Mouse (Mus musculus) liver, embryonic 13.5 days (tissue): Measurements from ENCODE around the gene Zfp30. TPM values are rescaled to one million over a fixed set of nuclear protein-coding genes. Genes with fewer than 3 reads are reported as not detected.

Source experiments
- ATAC-seq: fragments of 200-750 bp; cut with Nextera tagmentation; 2 replicates; pipeline ENCODE4 v1.8.0; 2017; ENCODE audit warnings: low read depth, mild to moderate bottlenecking, moderate number of reproducible peaks, moderate library complexity
- DNase-seq: peaks from one replicate; pipeline ENCODE4 v3.0.0; 2022
- H3K27ac ChIP-seq: fragments of 300-500 bp; sonication (generic); 2 replicates; pipeline ENCODE4 v1.5.1; 2015; ENCODE audit warnings: moderate library complexity, mild to moderate bottlenecking, inconsistent platforms
- H3K27me3 ChIP-seq: fragments of 300-500 bp; sonication (generic); 2 replicates; pipeline ENCODE4 v1.6.1; 2015; ENCODE audit warnings: mild to moderate bottlenecking, inconsistent platforms
- H3K36me3 ChIP-seq: fragments of 300-500 bp; sonication (generic); 2 replicates; pipeline ENCODE4 v1.6.1; 2015; ENCODE audit warnings: mild to moderate bottlenecking, inconsistent platforms
- H3K4me1 ChIP-seq: fragments of 300-500 bp; sonication (generic); replicated peaks from 2 replicates; pipeline ENCODE4 v1.6.1; 2015; ENCODE audit warnings: inconsistent platforms
- H3K4me2 ChIP-seq: fragments of 300-500 bp; sonication (generic); 2 replicates; pipeline ENCODE4 v1.6.1; 2015; ENCODE audit warnings: inconsistent platforms, mild to moderate bottlenecking, moderate library complexity
- H3K4me3 ChIP-seq: fragments of 300-500 bp; sonication (generic); replicated peaks from 2 replicates; pipeline ENCODE4 v1.5.1; 2015; ENCODE audit warnings: mild to moderate bottlenecking, inconsistent platforms
- H3K9ac ChIP-seq: fragments of 300-500 bp; sonication (generic); 2 replicates; pipeline ENCODE4 v1.6.1; 2015; ENCODE audit warnings: mild to moderate bottlenecking, inconsistent platforms
- H3K9me3 ChIP-seq: fragments of 300-500 bp; sonication (generic); replicated peaks from 2 replicates; pipeline ENCODE4 v1.6.1; 2016; ENCODE audit warnings: inconsistent platforms
- WGBS: fragments of 180-500 bp; shearing (Covaris S2); methylation state at CpG from one replicate; pipeline ENCODE4 v1.1.7; 2015; ENCODE audit not compliant: insufficient replicate concordance; 5-methylcytosine and 5-hydroxymethylcytosine counted together
- polyA plus RNA-seq: library from polyadenylated mRNA; unstranded; fragments of >200 nt; fragmentation: Nextera tagmentation; extraction: Ambion mirVana; gene quantifications from 2 replicates; pipeline ENCODE4 v1.2.1, GENCODE M21; 2015

Gene Zfp30
- polyA plus RNA-seq, 1 experiment from 2014 or later = 0.68 TPM

- no peak overlapping the region for H3K9ac ChIP-seq
- H3K4me3 ChIP-seq = no peak overlapping the region; the same call in 1 of the 2 replicates
- 64% methylated on average over 8 of the region's 8 CpGs for WGBS
- H3K27ac ChIP-seq = no peak overlapping the region
- no peak for DNase-seq
- H3K36me3 ChIP-seq = peaks cover 6% of the 10 kb centered on the region; the same call in 1 of the 2 replicates
- ATAC-seq = no peak
- H3K27me3 ChIP-seq = no peaks in the 10 kb centered on the region
- H3K4me1 ChIP-seq = peaks cover 17% of the 10 kb centered on the region
- peak overlapping the region; percentile 86 for H3K4me2 ChIP-seq
- H3K9me3 ChIP-seq = no peaks in the 10 kb centered on the region
These were observed 1.2 kb downstream of the Zfp30 start for GRCm38 (mm10) chr7:29785023-29785422.

- Histone ChIP-seq H3K4me2 (peak overlapping the region; percentile 86), H3K9ac (no peak overlapping the region), H3K4me3 (no peak overlapping the region), H3K4me1 (peaks cover 17% of the 10 kb centered on the region), H3K9me3 (no peaks in the 10 kb centered on the region), H3K27me3 (no peaks in the 10 kb centered on the region), H3K27ac (no peak overlapping the region), H3K36me3 (peaks cover 9% of the 10 kb centered on the region; the same call in 1 of the 2 replicates)
- ATAC-seq = no peak
- no peak for DNase-seq
- 67% methylated on average over 5 of the region's 5 CpGs for WGBS
These were observed 2.1 kb downstream of the Zfp30 start for GRCm38 (mm10) chr7:29785888-29786287.

- 34% methylated on average over 27 of the region's 27 CpGs for WGBS
- Histone ChIP-seq H3K27ac (no peak overlapping the region), H3K4me3 (no peak overlapping the region), H3K27me3 (peaks cover 17% of the 10 kb centered on the region), H3K9me3 (no peaks in the 10 kb centered on the region; the same call in 1 of the 2 replicates), H3K4me2 (no peak overlapping the region), H3K36me3 (peaks cover 24% of the 10 kb centered on the region; the same call in 1 of the 2 replicates), H3K4me1 (no peaks in the 10 kb centered on the region), H3K9ac (no peak overlapping the region)
- ATAC-seq (no peak), DNase-seq (no peak)
These were observed 9.1 kb downstream of the Zfp30 start for GRCm38 (mm10) chr7:29792906-29793305.

GRCm38 (mm10) chr7:29807046-29807445 is 23.2 kb downstream of the Zfp30 start:
- Histone ChIP-seq H3K27ac (no peak overlapping the region), H3K36me3 (no peaks in the 10 kb centered on the region), H3K27me3 (no peaks in the 10 kb centered on the region), H3K4me1 (no peaks in the 10 kb centered on the region), H3K4me2 (no peak overlapping the region), H3K9ac (no peak overlapping the region), H3K9me3 (no peaks in the 10 kb centered on the region), H3K4me3 (no peak overlapping the region)
- ATAC-seq = no peak
- 62% methylated on average over 5 of the region's 5 CpGs for WGBS
- DNase-seq = no peak

GRCm38 (mm10) chr7:29812244-29812643 is 28.4 kb downstream of the Zfp30 start:
- peaks cover 36% of the 10 kb centered on the region for H3K4me1 ChIP-seq
- H3K4me3 ChIP-seq = no peak overlapping the region
- DNase-seq (no peak), ATAC-seq (no peak)
- no peaks in the 10 kb centered on the region for H3K9me3 ChIP-seq
- H3K9ac ChIP-seq = no peak overlapping the region
- H3K36me3 ChIP-seq = no peaks in the 10 kb centered on the region
- no peak overlapping the region for H3K27ac ChIP-seq
- WGBS = 66% methylated on average over 1 of the region's 1 CpGs
- H3K4me2 ChIP-seq = no peak overlapping the region
- no peaks in the 10 kb centered on the region for H3K27me3 ChIP-seq

GRCm38 (mm10) chr7:29814381-29814780 is 30.6 kb downstream of the Zfp30 start:
- peak overlapping the region; percentile 85; the same call in 1 of the 2 replicates for H3K4me2 ChIP-seq
- no peak overlapping the region for H3K27ac ChIP-seq
- no peak for DNase-seq
- no peaks in the 10 kb centered on the region for H3K9me3 ChIP-seq
- peaks cover 54% of the 10 kb centered on the region for H3K4me1 ChIP-seq
- H3K36me3 ChIP-seq = no peaks in the 10 kb centered on the region
- H3K27me3 ChIP-seq = no peaks in the 10 kb centered on the region
- no peak for ATAC-seq
- 69% methylated on average over 2 of the region's 2 CpGs for WGBS
- no peak overlapping the region for H3K9ac ChIP-seq
- H3K4me3 ChIP-seq = no peak overlapping the region

GRCm38 (mm10) chr7:29815061-29815784 is 31.4 kb downstream of the Zfp30 start:
- Histone ChIP-seq H3K4me1 (peaks cover 61% of the 10 kb centered on the region), H3K27ac (peak overlapping the region; percentile 54), H3K9ac (peak overlapping the region; percentile 80), H3K4me3 (peak overlapping the region; percentile 81), H3K4me2 (peak overlapping the region; percentile 85), H3K27me3 (no peaks in the 10 kb centered on the region), H3K36me3 (no peaks in the 10 kb centered on the region), H3K9me3 (no peaks in the 10 kb centered on the region)
- DNase-seq (no peak), ATAC-seq (peak; percentile 44)
- WGBS = 3% methylated on average over 12 of the region's 12 CpGs

- H3K4me2 ChIP-seq = peak within 1 kb of the TSS; percentile 85
- H3K27me3 ChIP-seq = no peaks in the 10 kb centered on the region
- H3K9ac ChIP-seq = peak within 1 kb of the TSS; percentile 80
- peaks cover 62% of the 10 kb centered on the region for H3K4me1 ChIP-seq
- H3K27ac ChIP-seq = peak within 1 kb of the TSS; percentile 78
- 0 out of 2 replicates have a peak, but pooled peaks cover 2% of the 10 kb centered on the region for H3K36me3 ChIP-seq
- peak; percentile 95 for ATAC-seq
- no peaks in the 10 kb centered on the region for H3K9me3 ChIP-seq
- peak; percentile 84 for DNase-seq
- WGBS = under 1% methylated on average over 26 of the region's 26 CpGs
- peak within 1 kb of the TSS; percentile 81 for H3K4me3 ChIP-seq
These were observed 32.2 kb downstream of the Zfp30 start, which contains the start of gene Zfp790 for GRCm38 (mm10) chr7:29815910-29816429. Gene Zfp790 (plus strand): TSS chr7:29816114.

GRCm38 (mm10) chr7:29818619-29819254 is 34.9 kb downstream of the Zfp30 start:
- 4% methylated on average over 12 of the region's 12 CpGs for WGBS
- DNase-seq (peak; percentile 63), ATAC-seq (peak; percentile 63)
- peak overlapping the region; percentile 80 for H3K27ac ChIP-seq
- no peaks in the 10 kb centered on the region for H3K27me3 ChIP-seq
- H3K9ac ChIP-seq = peak overlapping the region; percentile 71
- peaks cover 23% of the 10 kb centered on the region for H3K36me3 ChIP-seq
- H3K4me1 ChIP-seq = peaks cover 53% of the 10 kb centered on the region
- peak overlapping the region; percentile 81 for H3K4me2 ChIP-seq
- H3K4me3 ChIP-seq = peak overlapping the region; percentile 73
- no peaks in the 10 kb centered on the region for H3K9me3 ChIP-seq

GRCm38 (mm10) chr7:29828001-29828400 is 44.2 kb downstream of the Zfp30 start:
- ATAC-seq = no peak
- no peak for DNase-seq
- Histone ChIP-seq H3K9me3 (peaks cover 9% of the 10 kb centered on the region; the same call in 1 of the 2 replicates), H3K36me3 (peaks cover 69% of the 10 kb centered on the region), H3K4me1 (no peaks in the 10 kb centered on the region), H3K9ac (no peak overlapping the region), H3K27ac (no peak overlapping the region), H3K4me2 (no peak overlapping the region), H3K4me3 (no peak overlapping the region), H3K27me3 (no peaks in the 10 kb centered on the region)
- 87% methylated on average over 12 of the region's 12 CpGs for WGBS

- 89% methylated on average over 12 of the region's 12 CpGs for WGBS
These were observed 46.0 kb downstream of the Zfp30 start for GRCm38 (mm10) chr7:29829804-29830203.

More at GRCm38 (mm10) chr7:29829804-29830203, 46.0 kb downstream of the Zfp30 start:
- no peak for ATAC-seq
- H3K27me3 ChIP-seq = no peaks in the 10 kb centered on the region
- no peak overlapping the region for H3K9ac ChIP-seq
- peaks cover 9% of the 10 kb centered on the region; the same call in 1 of the 2 replicates for H3K9me3 ChIP-seq
- H3K4me2 ChIP-seq = no peak overlapping the region
- no peak for DNase-seq
- H3K4me3 ChIP-seq = no peak overlapping the region
- peaks cover 64% of the 10 kb centered on the region for H3K36me3 ChIP-seq
- H3K27ac ChIP-seq = no peak overlapping the region
- H3K4me1 ChIP-seq = no peaks in the 10 kb centered on the region
